Mouse (Mus musculus): ENCODE measurements around the gene Taar7e. TPM values are rescaled to one million over a fixed set of nuclear protein-coding genes. Genes with fewer than 3 reads are reported as not detected.

Taar7e gene
- polyA plus RNA-seq, 1 experiment from 2014 or later = not detected

Other genes with a start within 250 kb of the Taar7e start
- 22.6 and 25.5 TPM in 2 replicates for gene Slc18b1, start 240.6 kb upstream of the Taar7e start, polyA plus RNA-seq (2014; fragmentation: Nextera tagmentation; extraction: Ambion mirVana)
- gene Vnn3, start 186.2 kb upstream of the Taar7e start, polyA plus RNA-seq (2014; fragmentation: Nextera tagmentation; extraction: Ambion mirVana) = 0.12 TPM in 1 of 2 replicates, not detected in the other
- 0.33 TPM in 1 of 2 replicates, not detected in the other for gene Vnn1, start 142.9 kb upstream of the Taar7e start, polyA plus RNA-seq (2014; fragmentation: Nextera tagmentation; extraction: Ambion mirVana)
- gene Taar1, start 117.3 kb upstream of the Taar7e start, polyA plus RNA-seq (2014; fragmentation: Nextera tagmentation; extraction: Ambion mirVana) = not detected in 2 replicates
- not detected in 2 replicates for gene Taar2, start 99.0 kb upstream of the Taar7e start, polyA plus RNA-seq (2014; fragmentation: Nextera tagmentation; extraction: Ambion mirVana)
- gene Taar3, start 88.1 kb upstream of the Taar7e start, polyA plus RNA-seq (2014; fragmentation: Nextera tagmentation; extraction: Ambion mirVana) = not detected in 2 replicates
- not detected in 2 replicates for gene Taar4, start 77.1 kb upstream of the Taar7e start, polyA plus RNA-seq (2014; fragmentation: Nextera tagmentation; extraction: Ambion mirVana)
- gene Taar5, start 66.9 kb upstream of the Taar7e start, polyA plus RNA-seq (2014; fragmentation: Nextera tagmentation; extraction: Ambion mirVana) = not detected in 2 replicates
- not detected in 2 replicates for gene Taar6, start 52.0 kb upstream of the Taar7e start, polyA plus RNA-seq (2014; fragmentation: Nextera tagmentation; extraction: Ambion mirVana)
- not detected in 2 replicates for gene Taar7a, start 44.1 kb upstream of the Taar7e start, polyA plus RNA-seq (2014; fragmentation: Nextera tagmentation; extraction: Ambion mirVana)
- not detected in 2 replicates for gene Taar7b, start 37.7 kb upstream of the Taar7e start, polyA plus RNA-seq (2014; fragmentation: Nextera tagmentation; extraction: Ambion mirVana)
- gene Taar7d, start 10.4 kb upstream of the Taar7e start, polyA plus RNA-seq (2014; fragmentation: Nextera tagmentation; extraction: Ambion mirVana) = not detected in 2 replicates
- not detected in 2 replicates for gene Taar7f, start 11.9 kb downstream of the Taar7e start, polyA plus RNA-seq (2014; fragmentation: Nextera tagmentation; extraction: Ambion mirVana)
- gene Taar8a, start 38.9 kb downstream of the Taar7e start, polyA plus RNA-seq (2014; fragmentation: Nextera tagmentation; extraction: Ambion mirVana) = not detected in 2 replicates
- not detected in 2 replicates for gene Taar8b, start 54.7 kb downstream of the Taar7e start, polyA plus RNA-seq (2014; fragmentation: Nextera tagmentation; extraction: Ambion mirVana)
- not detected in 2 replicates for gene Taar8c, start 64.3 kb downstream of the Taar7e start, polyA plus RNA-seq (2014; fragmentation: Nextera tagmentation; extraction: Ambion mirVana)
- not detected in 2 replicates for gene Taar9, start 71.9 kb downstream of the Taar7e start, polyA plus RNA-seq (2014; fragmentation: Nextera tagmentation; extraction: Ambion mirVana)
- gene Stx7, start 111.7 kb downstream of the Taar7e start, polyA plus RNA-seq (2014; fragmentation: Nextera tagmentation; extraction: Ambion mirVana) = 355 and 384 TPM in 2 replicates
- gene Moxd1, start 185.9 kb downstream of the Taar7e start, polyA plus RNA-seq (2014; fragmentation: Nextera tagmentation; extraction: Ambion mirVana) = 8.2 and 11.1 TPM in 2 replicates

All from hindbrain, embryonic 14.5 days (tissue).